Mouse (Mus musculus) CH12.LX (cell line): ENCODE results near the gene Miox. TPM values are rescaled to one million over a fixed set of nuclear protein-coding genes. Genes with fewer than 3 reads are reported as not detected.
A peak's percentile ranks its signal among the peaks of the same experiment; 100 is the strongest.

ENCODE experiments used
- DNase-seq: peaks from one replicate; pipeline ENCODE4 v3.0.0-alpha.2; 2013; ENCODE audit errors: extremely low read depth
- H3K27ac ChIP-seq: 2 replicates; pipeline ENCODE4 v1.5.1; 2012; ENCODE audit warnings: low read depth, mild to moderate bottlenecking, control low read depth, moderate library complexity; ENCODE audit not compliant: insufficient read depth
- H3K27me3 ChIP-seq: replicated peaks from 2 replicates; pipeline ENCODE3; 2012; ENCODE audit warnings: inconsistent platforms
- H3K36me3 ChIP-seq, 2 experiments: replicated peaks in 1 of 2; 2 replicates each; pipeline versions ENCODE3 to v1.6.1; 2012; ENCODE audit warnings: inconsistent platforms in 1 of 2, low read length in 1 of 2, mild to moderate bottlenecking in 1 of 2, mixed read lengths in 1 of 2, moderate library complexity in 1 of 2; ENCODE audit not compliant: control insufficient read depth in 1 of 2, insufficient read depth in 1 of 2
- H3K4me1 ChIP-seq, 2 experiments: 2 replicates each; pipeline ENCODE4 v1.6.1; 2012; ENCODE audit warnings: inconsistent platforms in 1 of 2, moderate library complexity in 1 of 2; ENCODE audit not compliant: insufficient read depth in 2 of 2, control insufficient read depth in 1 of 2
- H3K4me2 ChIP-seq: 2 replicates; pipeline ENCODE4 v1.6.1; 2012; ENCODE audit warnings: low read depth, mild to moderate bottlenecking, control low read depth; ENCODE audit not compliant: poor library complexity, insufficient read depth, severe bottlenecking
- H3K4me3 ChIP-seq, 3 experiments: fragments of 150-350 bp in 1 of 3; sonication (generic) in 1 of 3; replicated peaks in 1 of 3; 2 replicates each; pipeline versions ENCODE3 to v1.5.1; 2011 to 2012; ENCODE audit warnings: low read depth in 2 of 3, low read length in 2 of 3, mild to moderate bottlenecking in 2 of 3, moderate library complexity in 2 of 3, control low read depth in 1 of 3, improper control_type of control experiment in 1 of 3, inconsistent platforms in 1 of 3, mixed read lengths in 1 of 3; ENCODE audit not compliant: poor library complexity in 1 of 3
- H3K79me2 ChIP-seq: replicated peaks from 2 replicates; pipeline ENCODE4 v1.6.1; 2012; ENCODE audit warnings: mild to moderate bottlenecking, moderate library complexity; ENCODE audit not compliant: control insufficient read depth, poor library complexity, insufficient read depth, severe bottlenecking; ENCODE audit errors: extremely low read depth
- H3K9ac ChIP-seq: 2 replicates; pipeline ENCODE4 v1.6.1; 2012; ENCODE audit warnings: low read depth, mild to moderate bottlenecking, control low read depth, moderate library complexity; ENCODE audit not compliant: insufficient read depth
- H3K9me3 ChIP-seq: replicated peaks from 2 replicates; pipeline ENCODE3; 2012; ENCODE audit warnings: low read length, inconsistent platforms, mixed read lengths
- CTCF ChIP-seq, 2 experiments: IDR thresholded peaks in 1 of 2; conservative IDR thresholded peaks in 1 of 2; 2 replicates each; pipeline ENCODE4 v1.5.1; 2011 to 2012; ENCODE audit warnings: low read depth in 2 of 2, low read length in 2 of 2, improper control_type of control experiment in 1 of 2, inconsistent platforms in 1 of 2, mild to moderate bottlenecking in 1 of 2, moderate library complexity in 1 of 2
- E2F4 ChIP-seq: IDR thresholded peaks from 2 replicates; pipeline ENCODE4 v1.6.1; 2011; ENCODE audit warnings: low read depth, low read length, improper control_type of control experiment; ENCODE audit not compliant: insufficient replicate concordance
- IRF4 ChIP-seq: IDR thresholded peaks from 2 replicates; pipeline ENCODE4 v1.6.1; 2014; ENCODE audit warnings: low read depth, mild to moderate bottlenecking, inconsistent platforms, low read length, improper control_type of control experiment
- JUN ChIP-seq: IDR thresholded peaks from 2 replicates; pipeline ENCODE4 v1.6.1; 2011; ENCODE audit warnings: low read depth, mild to moderate bottlenecking, low read length, improper control_type of control experiment, moderate library complexity; ENCODE audit not compliant: insufficient read depth
- KAT2A ChIP-seq: IDR thresholded peaks from 2 replicates; pipeline ENCODE4 v1.6.1; 2012; ENCODE audit warnings: low read length, improper control_type of control experiment, inconsistent platforms; ENCODE audit not compliant: insufficient replicate concordance
- MAFK ChIP-seq: IDR thresholded peaks from 2 replicates; pipeline ENCODE4 v1.6.1; 2011; ENCODE audit warnings: low read length, improper control_type of control experiment; ENCODE audit not compliant: insufficient replicate concordance
- MAX ChIP-seq: IDR thresholded peaks from 2 replicates; pipeline ENCODE4 v1.6.1; 2011; ENCODE audit warnings: low read length, improper control_type of control experiment
- MYC ChIP-seq: IDR thresholded peaks from 2 replicates; pipeline ENCODE4 v1.6.1; 2011; ENCODE audit warnings: low read depth, mild to moderate bottlenecking, improper control_type of control experiment, low read length
- NELFE ChIP-seq: IDR thresholded peaks from 2 replicates; pipeline ENCODE4 v1.6.1; 2011; ENCODE audit warnings: low read depth, low read length, improper control_type of control experiment
- RAD21 ChIP-seq: IDR thresholded peaks from 2 replicates; pipeline ENCODE4 v1.6.1; 2011; ENCODE audit warnings: low read depth, mild to moderate bottlenecking, low read length, improper control_type of control experiment, moderate library complexity
- SMC3 ChIP-seq: IDR thresholded peaks from 2 replicates; pipeline ENCODE4 v1.6.1; 2011; ENCODE audit warnings: low read depth, low read length, improper control_type of control experiment
- TCF12 ChIP-seq: IDR thresholded peaks from 2 replicates; pipeline ENCODE4 v1.6.1; 2014; ENCODE audit warnings: low read depth, mild to moderate bottlenecking, inconsistent platforms, low read length, improper control_type of control experiment
- ZKSCAN1 ChIP-seq: IDR thresholded peaks from 2 replicates; pipeline ENCODE4 v1.6.1; 2012; ENCODE audit warnings: low read depth, inconsistent platforms, low read length, improper control_type of control experiment, borderline replicate concordance
- dilution Hi-C: fragments of 300-500 bp; cut with MboI; formaldehyde crosslinking; loops from 2 replicates; pipeline ENCODE4 v1.14.3; 2020; ENCODE audit warnings: low sequenced_read_pairs; ENCODE audit not compliant: extremely low pct_unique_long_range_greater_than_20kb, extremely low pct_ligation_motif_present
- in situ Hi-C: fragments of 300-500 bp; cut with MboI; formaldehyde crosslinking; loops from 3 replicates; pipeline ENCODE4 v1.14.3; 2019; ENCODE audit warnings: low sequenced_read_pairs, low pct_ligation_motif_present, low pct_unique_long_range_greater_than_20kb, mixed read lengths
- polyA plus RNA-seq: library from polyadenylated mRNA; unstranded; fragments of >175 nt; gene quantifications from 2 replicates; pipeline ENCODE4 v1.2.1, GENCODE M21; 2012; ENCODE audit warnings: low read depth; ENCODE audit not compliant: insufficient read length
- total RNA-seq, 2 experiments: library from RNA; depleted of rRNA; stranded (reverse); fragments of 300-350 nt in 1 of 2; fragments of >200 nt in 1 of 2; gene quantifications; 2 replicates each; pipeline ENCODE4 v1.2.3; 2012 to 2014

Miox gene
- total and polyA plus RNA-seq, 3 experiments, result not detected

- H3K4me1 ChIP-seq, result peaks cover 15 to 41% of the 10 kb centered on the region in 2 experiments
- H3K4me2 ChIP-seq, result peak overlapping the region; percentile 66; the same call in 1 of the 2 replicates
- DNase-seq, result peak; percentile 31
- H3K4me3 ChIP-seq, result no peak overlapping the region
- peaks cover 8% of the 10 kb centered on the region for H3K79me2 ChIP-seq
- TF ChIP-seq SMC3 (peak; percentile 32), ZKSCAN1 (no peak), JUN (no peak), CTCF (conservative IDR thresholded peaks at IDR 0.05 in 1 of 2, IDR thresholded peaks at IDR 0.05 in 1 of 2; ENCODE audit: low read depth in 2 of 2, low read length in 2 of 2) (peak; percentile 12 to 59; a peak in 2 of 4 replicates), IRF4 (no peak), MAFK (no peak), RAD21 (peak; percentile 29)
- TF ChIP-seq, all 38 proteins: peak for 3
- Histone ChIP-seq H3K9ac (no peak overlapping the region), H3K27me3 (no peaks in the 10 kb centered on the region), H3K27ac (no peak overlapping the region), H3K36me3 (peaks cover 0 to 13% of the 10 kb centered on the region in 2 experiments), H3K9me3 (no peaks in the 10 kb centered on the region)
- in situ Hi-C loops, result no loop called here
- dilution Hi-C loops, result no loop called here
Measured at GRCm38 (mm10) chr15:89316146-89316545, 18.1 kb upstream of the Miox start.

GRCm38 (mm10) chr15:89321264-89321663, 12.9 kb upstream of the Miox start:
- H3K9me3 ChIP-seq, result no peaks in the 10 kb centered on the region
- H3K4me2 ChIP-seq, result no peak overlapping the region
- in situ Hi-C loops, result no loop called here
- no peak overlapping the region for H3K27ac ChIP-seq
- dilution Hi-C loops, result no loop called here
- no peaks in the 10 kb centered on the region for H3K27me3 ChIP-seq
- H3K79me2 ChIP-seq, result no peaks in the 10 kb centered on the region
- TF ChIP-seq MYC, result no peak
- no peak for TF ChIP-seq E2F4
- H3K9ac ChIP-seq, result no peak overlapping the region
- no peak overlapping the region for H3K4me3 ChIP-seq
- peaks cover 16 to 32% of the 10 kb centered on the region in 2 experiments for H3K4me1 ChIP-seq
- no peak for DNase-seq
- H3K36me3 ChIP-seq, result no peaks in the 10 kb centered on the region

- no peaks in the 10 kb centered on the region for H3K9me3 ChIP-seq
- no peaks in the 10 kb centered on the region for H3K79me2 ChIP-seq
- DNase-seq, result no peak
- H3K4me2 ChIP-seq, result peak within 1 kb of the TSS; percentile 48
- TF ChIP-seq MAFK (no peak), MAX (peak; percentile 15; the same call in 1 of the 2 replicates), TCF12 (peak; percentile 15; the same call in 1 of the 2 replicates), NELFE (0 out of 2 replicates have a peak, but pooled peaks have one; percentile 18), KAT2A (no peak), MYC (peak; percentile 67; the same call in 1 of the 2 replicates)
- in situ Hi-C loops, result no loop called here
- no peaks in the 10 kb centered on the region for H3K27me3 ChIP-seq
- H3K36me3 ChIP-seq, result no peaks in the 10 kb centered on the region
- peak within 1 kb of the TSS; percentile 64 for H3K9ac ChIP-seq
- H3K4me1 ChIP-seq, result peaks cover 16 to 30% of the 10 kb centered on the region in 2 experiments
- H3K27ac ChIP-seq, result no peak within 1 kb of the TSS
- H3K4me3 ChIP-seq, result peak within 1 kb of the TSS; percentile 18 to 48 (median 26)
- dilution Hi-C loops, result no loop called here
Measured at GRCm38 (mm10) chr15:89322670-89323522, 11.3 kb upstream of the Miox start, which contains the start of gene Adm2. Adm2 (plus strand) TSS chr15:89322720.
